Mouse (Mus musculus) cerebellum, adult 2 months (tissue): ENCODE results near the gene Bpi. TPM values are rescaled to one million over a fixed set of nuclear protein-coding genes. Genes with fewer than 3 reads are reported as not detected.
A peak's percentile ranks its signal among the peaks of the same experiment; 100 is the strongest.

Source experiments
- DNase-seq, 2 experiments: peaks; one replicate each; pipeline ENCODE4 v3.0.0; 2021
- H3K27ac ChIP-seq: fragments of 200-500 bp; 2 replicates; pipeline ENCODE4 v1.5.1; 2012; ENCODE audit warnings: low read length, control low read depth, inconsistent platforms; ENCODE audit not compliant: insufficient read depth
- H3K27me3 ChIP-seq: fragments of 200-500 bp; 2 replicates; pipeline ENCODE4 v1.6.1; 2012; ENCODE audit warnings: inconsistent platforms, mild to moderate bottlenecking, low read length, moderate library complexity; ENCODE audit not compliant: control insufficient read depth, insufficient read depth
- H3K4me1 ChIP-seq: fragments of 200-500 bp; 2 replicates; pipeline ENCODE4 v1.6.1; 2011; ENCODE audit warnings: low read length; ENCODE audit not compliant: control insufficient read depth, insufficient read depth
- H3K4me3 ChIP-seq: fragments of 200-500 bp; replicated peaks from 2 replicates; pipeline ENCODE3; 2011; ENCODE audit warnings: mild to moderate bottlenecking, low read depth, low read length, control low read depth; ENCODE audit not compliant: insufficient read depth
- CTCF ChIP-seq: fragments of 200-500 bp; IDR thresholded peaks from 2 replicates; pipeline ENCODE4 v1.5.1; 2011; ENCODE audit warnings: low read depth, mild to moderate bottlenecking, control low read depth, low read length, moderate library complexity, borderline replicate concordance; ENCODE audit not compliant: insufficient read depth
- POLR2A ChIP-seq: fragments of 200-500 bp; IDR thresholded peaks from 2 replicates; pipeline ENCODE4 v1.6.1; 2011; ENCODE audit warnings: low read length, control low read depth, borderline replicate concordance; ENCODE audit not compliant: insufficient read depth
- WGBS: fragments of 180-500 bp; shearing (Covaris S2); methylation state at CpG from one replicate; pipeline ENCODE4 v1.1.7; 2018; 5-methylcytosine and 5-hydroxymethylcytosine counted together
- polyA plus RNA-seq: library from polyadenylated mRNA; depleted of rRNA; stranded (reverse); fragments of >200 nt; gene quantifications from 2 replicates; pipeline ENCODE4 v1.2.3, GENCODE M21; 2012

The Bpi gene
- polyA plus RNA-seq, 1 experiment: not detected

DNA sequence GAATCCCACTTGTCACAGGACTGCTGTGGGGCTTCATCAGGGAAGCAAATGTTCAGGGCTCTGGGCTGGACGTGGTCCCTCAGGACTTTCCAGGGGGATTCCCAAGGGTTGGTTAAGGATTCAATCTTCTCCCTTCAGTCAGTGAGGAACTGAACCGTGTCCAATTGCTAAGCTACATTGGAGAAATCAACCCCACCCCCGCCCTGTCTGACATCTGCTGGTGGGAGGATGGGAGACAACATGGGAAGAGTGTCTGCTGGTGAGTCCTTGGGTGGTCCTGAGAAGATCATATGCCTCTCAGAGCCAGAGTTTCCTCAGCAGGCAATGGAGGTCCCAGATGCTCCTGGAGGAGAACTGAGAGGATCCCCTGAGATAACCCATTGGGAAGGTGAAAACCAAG, 25.5 kb upstream of the Bpi start:
- Histone ChIP-seq H3K27ac (no peak overlapping the region), H3K4me1 (peaks cover 8% of the 10 kb centered on the region; the same call in 1 of the 2 replicates), H3K27me3 (no peaks in the 10 kb centered on the region), H3K4me3 (no peak overlapping the region)
- 73% methylated on average over 3 of the region's 3 CpGs for WGBS
- TF ChIP-seq CTCF (no peak), POLR2A (no peak)
- DNase-seq: no peak

DNA sequence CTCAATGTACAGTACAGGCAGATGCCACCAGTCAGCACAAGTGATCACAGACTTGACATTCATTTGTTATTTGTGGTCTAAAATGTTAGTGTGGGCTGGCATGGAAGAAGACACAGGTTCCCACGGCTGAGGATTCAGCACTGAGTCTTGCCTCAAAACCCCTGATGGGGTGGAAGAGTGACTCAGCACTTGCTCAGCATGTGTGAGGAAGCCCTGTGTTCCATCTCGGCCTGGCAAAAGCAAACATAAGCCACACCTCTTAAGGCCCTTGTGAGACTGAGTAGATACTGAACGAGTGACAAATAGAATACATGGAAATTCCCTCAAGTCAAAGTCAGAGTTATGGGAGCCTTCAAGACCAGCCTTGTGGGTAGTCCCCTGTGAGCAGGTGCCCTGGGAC, 24.8 kb upstream of the Bpi start:
- Histone ChIP-seq H3K4me1 (peaks cover 10% of the 10 kb centered on the region), H3K27me3 (no peaks in the 10 kb centered on the region), H3K27ac (no peak overlapping the region), H3K4me3 (no peak overlapping the region)
- DNase-seq: no peak
- no peak for TF ChIP-seq POLR2A
- no peak for TF ChIP-seq CTCF
- WGBS: 70% methylated on average over 3 of the region's 3 CpGs

DNA sequence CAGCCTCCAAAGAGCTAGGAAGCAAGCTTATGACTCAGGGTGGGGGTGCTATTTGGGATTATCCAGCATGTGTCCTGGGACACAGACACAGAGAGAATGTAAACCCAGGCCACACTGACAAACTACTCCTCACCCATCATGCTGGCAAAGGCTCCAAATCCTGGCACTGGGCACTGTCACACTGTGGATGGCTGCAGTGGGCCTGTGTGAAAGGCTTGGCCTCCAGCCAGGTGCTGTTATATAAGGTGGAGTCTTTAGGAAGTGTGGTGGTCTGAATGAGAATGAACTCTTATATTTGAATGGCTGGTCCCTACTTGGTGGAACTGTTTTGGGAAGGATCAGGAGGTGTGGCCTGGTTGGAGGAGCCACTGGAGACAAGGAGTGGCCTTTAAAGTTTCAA, 21.2 kb upstream of the Bpi start:
- no peak overlapping the region for H3K4me3 ChIP-seq
- H3K4me1 ChIP-seq: peaks cover 15% of the 10 kb centered on the region
- H3K27me3 ChIP-seq: no peaks in the 10 kb centered on the region
- no peak overlapping the region; the same call in 1 of the 2 replicates for H3K27ac ChIP-seq
- TF ChIP-seq POLR2A (no peak), CTCF (no peak)
- no peak for DNase-seq

DNA sequence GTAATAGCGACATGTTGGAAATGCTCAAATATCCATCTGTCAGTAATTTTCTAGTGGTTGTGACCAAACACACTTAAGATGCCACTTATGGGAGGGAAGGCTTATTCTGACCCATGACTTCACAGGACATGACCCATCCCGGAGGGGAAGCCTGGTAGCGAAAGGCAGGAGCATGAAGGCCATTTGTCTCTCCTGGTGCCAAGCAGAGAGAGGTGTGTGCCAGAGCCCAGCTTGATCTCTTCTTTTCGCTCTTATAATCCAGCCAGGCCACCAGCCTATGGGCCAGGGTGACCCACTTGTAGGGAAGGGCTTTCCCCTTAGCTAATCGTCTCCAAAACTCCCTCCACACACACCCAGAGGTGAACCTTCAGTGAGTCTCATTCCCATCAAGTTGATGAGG, 19.8 kb upstream of the Bpi start:
- Histone ChIP-seq H3K4me3 (no peak overlapping the region), H3K27me3 (no peaks in the 10 kb centered on the region), H3K27ac (no peak overlapping the region), H3K4me1 (peaks cover 27% of the 10 kb centered on the region)
- WGBS: 25% methylated on average over 5 of the region's 5 CpGs
- DNase-seq: peak; percentile 51 to 66
- TF ChIP-seq POLR2A (no peak), CTCF (no peak)

DNA sequence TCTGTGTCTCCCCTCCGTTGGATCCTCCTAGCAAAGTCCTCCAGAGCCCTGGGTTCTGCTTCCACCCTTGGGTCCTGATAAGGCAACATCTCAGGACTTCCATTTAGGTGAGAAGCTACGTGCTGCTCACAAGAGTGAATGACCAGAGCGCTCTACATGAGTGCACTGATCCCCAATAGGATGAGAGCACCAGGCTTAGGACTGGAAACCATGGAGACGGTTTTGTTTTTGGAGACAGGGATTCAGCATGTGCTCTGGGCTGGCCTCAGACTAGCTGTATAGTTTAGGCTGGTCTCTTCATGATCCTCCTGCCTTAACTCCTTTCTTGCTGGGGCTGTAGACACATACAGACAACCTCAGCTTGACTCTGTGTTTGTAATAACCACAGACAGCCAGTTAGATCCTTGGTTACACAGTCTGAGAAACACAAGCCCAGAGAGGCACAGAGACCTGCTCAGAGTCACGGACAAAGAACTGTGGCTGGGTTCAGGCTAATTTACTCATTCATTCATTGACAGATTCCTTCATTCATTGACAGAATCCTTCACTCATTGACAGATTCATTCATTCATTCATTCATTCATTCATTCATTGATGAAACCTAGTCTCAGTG, 16.7 kb upstream of the Bpi start:
- H3K27me3 ChIP-seq: no peaks in the 10 kb centered on the region
- WGBS: 92% methylated on average over 5 of the region's 5 CpGs
- H3K4me3 ChIP-seq: no peak overlapping the region
- no peak for TF ChIP-seq POLR2A
- TF ChIP-seq CTCF: no peak
- peaks cover 36% of the 10 kb centered on the region for H3K4me1 ChIP-seq
- DNase-seq: no peak
- H3K27ac ChIP-seq: no peak overlapping the region

DNA sequence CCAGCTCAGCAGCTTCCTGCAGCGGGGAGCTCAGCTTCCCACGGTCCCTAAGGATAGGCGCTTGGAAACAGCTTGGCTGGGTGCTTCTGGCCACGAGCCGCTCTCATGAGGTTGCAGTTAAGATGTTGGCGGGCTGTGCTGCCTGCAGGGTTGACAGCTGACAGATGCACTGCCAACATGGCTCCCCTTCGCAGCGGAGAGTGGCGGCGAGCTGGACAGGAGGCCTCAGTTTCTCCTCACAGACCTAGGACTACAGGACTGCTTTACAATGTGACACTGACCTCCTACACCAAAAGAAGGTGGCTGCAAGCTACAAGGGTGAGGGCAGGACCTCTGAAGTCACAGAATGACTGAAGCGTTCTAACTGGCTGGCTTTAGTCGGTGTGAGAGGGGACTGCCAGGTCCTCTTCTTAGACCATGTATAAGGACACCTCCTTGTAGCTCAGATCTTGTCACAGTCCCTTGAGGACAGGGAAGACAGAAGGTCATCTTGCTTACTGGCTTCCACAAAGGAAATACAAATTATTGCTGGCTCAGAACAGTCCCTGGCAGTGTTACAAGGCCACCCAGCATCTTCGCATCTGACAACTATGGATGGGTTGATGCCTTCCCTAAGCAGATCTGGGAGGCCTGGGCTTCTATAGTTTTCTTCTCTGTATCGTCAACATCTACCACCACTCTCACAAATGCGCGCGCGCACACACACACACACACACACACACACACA, 15.6 kb upstream of the Bpi start:
- Histone ChIP-seq H3K27me3 (no peaks in the 10 kb centered on the region), H3K27ac (no peak overlapping the region), H3K4me1 (peaks cover 32% of the 10 kb centered on the region), H3K4me3 (no peak overlapping the region)
- WGBS: 23% methylated on average over 18 of the region's 18 CpGs
- TF ChIP-seq POLR2A: no peak
- no peak for TF ChIP-seq CTCF
- peak; percentile 69 to 81 for DNase-seq

DNA sequence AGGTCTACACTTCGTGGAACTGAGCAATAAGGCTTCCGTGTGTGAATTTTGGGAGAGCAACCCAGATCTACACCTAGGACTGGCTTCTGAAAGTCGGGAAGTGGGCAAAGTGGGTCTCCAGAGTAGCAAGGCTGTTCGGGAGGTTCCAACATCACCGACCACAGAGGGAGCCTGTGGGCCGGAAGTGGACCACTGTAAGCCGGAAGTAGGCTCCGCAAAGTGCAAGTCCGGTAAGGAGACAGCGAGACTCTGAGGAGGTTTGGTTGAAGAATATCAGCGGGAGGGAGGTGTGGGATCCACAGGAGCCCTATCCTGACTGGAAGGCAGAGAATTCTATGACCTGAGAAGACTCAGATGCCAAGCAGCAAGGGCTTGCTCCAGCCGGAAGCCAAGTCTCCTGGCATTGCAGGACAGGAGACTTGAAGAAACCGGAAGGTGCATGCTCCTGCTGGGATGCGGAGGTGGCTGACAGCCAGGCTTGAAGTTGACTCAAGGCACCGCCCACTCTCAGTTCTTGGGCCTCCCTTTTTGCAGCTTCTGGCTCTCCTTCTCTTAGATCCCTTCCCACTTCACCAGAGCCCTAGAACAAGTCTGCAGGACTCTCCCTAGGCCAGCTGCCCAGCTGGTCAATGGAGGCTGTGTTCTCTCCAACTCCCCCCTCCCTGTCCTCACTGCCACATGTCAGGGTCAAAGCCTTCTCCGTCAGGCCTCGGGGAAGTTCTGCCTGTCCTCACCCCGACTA, 14.6 kb upstream of the Bpi start:
- DNase-seq: peak; percentile 40 to 55
- no peak for TF ChIP-seq CTCF
- TF ChIP-seq POLR2A: no peak
- Histone ChIP-seq H3K27ac (no peak overlapping the region), H3K4me3 (no peak overlapping the region), H3K27me3 (no peaks in the 10 kb centered on the region), H3K4me1 (peaks cover 29% of the 10 kb centered on the region)
- 42% methylated on average over 18 of the region's 18 CpGs for WGBS
